Mouse (Mus musculus) stomach, embryonic 14.5 days (tissue): ENCODE measurements around the gene Lbhd2. TPM values are rescaled to one million over a fixed set of nuclear protein-coding genes. Genes with fewer than 3 reads are reported as not detected.

Experiments used
- ATAC-seq: fragments of 200-750 bp; cut with Nextera tagmentation; 2 replicates; pipeline ENCODE4 v1.8.0; 2017; ENCODE audit warnings: low read depth, moderate TSS enrichment; ENCODE audit not compliant: insufficient number of reproducible peaks, insufficient read depth, low FRiP score
- H3K27ac ChIP-seq: fragments of 300-500 bp; sonication (generic); 2 replicates; pipeline ENCODE4 v1.5.1; 2014; ENCODE audit warnings: mild to moderate bottlenecking, low read length, moderate library complexity, mixed read lengths
- H3K27me3 ChIP-seq: fragments of 300-500 bp; sonication (generic); 2 replicates; pipeline ENCODE4 v1.6.1; 2014; ENCODE audit warnings: low read length, control low read depth, mixed read lengths; ENCODE audit not compliant: control insufficient read depth, insufficient read depth
- H3K36me3 ChIP-seq: fragments of 300-500 bp; sonication (generic); 2 replicates; pipeline ENCODE4 v1.6.1; 2014; ENCODE audit warnings: mild to moderate bottlenecking, control low read depth, low read length, moderate library complexity, mixed read lengths; ENCODE audit not compliant: control insufficient read depth, insufficient read depth
- H3K4me1 ChIP-seq: fragments of 300-500 bp; sonication (generic); 2 replicates; pipeline ENCODE4 v1.6.1; 2014; ENCODE audit warnings: low read length, control low read depth, mixed read lengths; ENCODE audit not compliant: control insufficient read depth, insufficient read depth
- H3K4me2 ChIP-seq: fragments of 300-500 bp; sonication (generic); replicated peaks from 2 replicates; pipeline ENCODE4 v1.6.1; 2014; ENCODE audit warnings: low read depth, low read length, control low read depth
- H3K4me3 ChIP-seq: fragments of 300-500 bp; sonication (generic); 2 replicates; pipeline ENCODE4 v1.5.1; 2014; ENCODE audit warnings: low read depth, low read length, control low read depth
- H3K9ac ChIP-seq: fragments of 300-500 bp; sonication (generic); replicated peaks from 2 replicates; pipeline ENCODE4 v1.6.1; 2014; ENCODE audit warnings: low read depth, mild to moderate bottlenecking, control low read depth, low read length, moderate library complexity, mixed read lengths
- H3K9me3 ChIP-seq: fragments of 300-500 bp; sonication (generic); 2 replicates; pipeline ENCODE4 v1.6.1; 2016; ENCODE audit warnings: low read depth, low read length, control low read depth; ENCODE audit not compliant: control insufficient read depth
- WGBS: fragments of 180-500 bp; shearing (Covaris S2); extraction: QIAGEN DNeasy Blood & Tissue Kit; methylation state at CpG from one replicate; pipeline ENCODE4 v1.1.7; 2014; 5-methylcytosine and 5-hydroxymethylcytosine counted together
- polyA plus RNA-seq: library from polyadenylated mRNA; unstranded; fragments of >200 nt; fragmentation: Nextera tagmentation; extraction: Ambion mirVana; gene quantifications from 2 replicates; pipeline ENCODE4 v1.2.1, GENCODE M21; 2014

The Lbhd2 gene
- polyA plus RNA-seq, 1 experiment from 2014 or later: 0.93 TPM

GRCm38 (mm10) chr12:111445161-111445889 lies 38.7 kb downstream of the Lbhd2 start:
- H3K27ac ChIP-seq: no peak overlapping the region
- ATAC-seq: no peak
- H3K4me1 ChIP-seq: peaks cover 28% of the 10 kb centered on the region; the same call in 1 of the 2 replicates
- peaks cover 78% of the 10 kb centered on the region for H3K27me3 ChIP-seq
- no peaks in the 10 kb centered on the region for H3K36me3 ChIP-seq
- H3K4me3 ChIP-seq: peak overlapping the region; percentile 20
- WGBS: 8% methylated on average over 51 of the region's 52 CpGs
- no peaks in the 10 kb centered on the region for H3K9me3 ChIP-seq
- no peak overlapping the region for H3K9ac ChIP-seq
- peak overlapping the region; percentile 38 for H3K4me2 ChIP-seq

GRCm38 (mm10) chr12:111445890-111446613 lies 39.4 kb downstream of the Lbhd2 start:
- H3K4me3 ChIP-seq: peak overlapping the region; percentile 20
- H3K4me2 ChIP-seq: peak overlapping the region; percentile 38
- no peaks in the 10 kb centered on the region for H3K36me3 ChIP-seq
- H3K9ac ChIP-seq: no peak overlapping the region
- H3K4me1 ChIP-seq: peaks cover 28% of the 10 kb centered on the region; the same call in 1 of the 2 replicates
- no peak overlapping the region for H3K27ac ChIP-seq
- ATAC-seq: no peak
- H3K9me3 ChIP-seq: no peaks in the 10 kb centered on the region
- 13% methylated on average over 27 of the region's 27 CpGs for WGBS
- peaks cover 75% of the 10 kb centered on the region for H3K27me3 ChIP-seq

GRCm38 (mm10) chr12:111446745-111447144 lies 40.1 kb downstream of the Lbhd2 start:
- no peak for ATAC-seq
- Histone ChIP-seq H3K27ac (no peak overlapping the region), H3K4me3 (no peak overlapping the region), H3K36me3 (no peaks in the 10 kb centered on the region), H3K4me1 (peaks cover 28% of the 10 kb centered on the region; the same call in 1 of the 2 replicates), H3K9me3 (no peaks in the 10 kb centered on the region), H3K9ac (no peak overlapping the region), H3K27me3 (peaks cover 74% of the 10 kb centered on the region), H3K4me2 (no peak overlapping the region)
- WGBS: 47% methylated on average over 5 of the region's 5 CpGs

- peaks cover 28% of the 10 kb centered on the region; the same call in 1 of the 2 replicates for H3K4me1 ChIP-seq
- peaks cover 70% of the 10 kb centered on the region for H3K27me3 ChIP-seq
- H3K4me3 ChIP-seq: no peak overlapping the region
Observed at GRCm38 (mm10) chr12:111447350-111447749, 40.7 kb downstream of the Lbhd2 start.

GRCm38 (mm10) chr12:111447898-111448760 lies 41.5 kb downstream of the Lbhd2 start:
- Histone ChIP-seq H3K4me1 (peaks cover 25% of the 10 kb centered on the region; the same call in 1 of the 2 replicates), H3K4me2 (no peak overlapping the region), H3K9ac (no peak overlapping the region), H3K27ac (no peak overlapping the region), H3K9me3 (no peaks in the 10 kb centered on the region), H3K36me3 (no peaks in the 10 kb centered on the region), H3K4me3 (no peak overlapping the region), H3K27me3 (peaks cover 62% of the 10 kb centered on the region)
- ATAC-seq: no peak
- 33% methylated on average over 22 of the region's 22 CpGs for WGBS

More at GRCm38 (mm10) chr12:111447350-111447749, 40.7 kb downstream of the Lbhd2 start:
- H3K36me3 ChIP-seq: no peaks in the 10 kb centered on the region
- H3K27ac ChIP-seq: no peak overlapping the region
- H3K9ac ChIP-seq: no peak overlapping the region
- no peak overlapping the region for H3K4me2 ChIP-seq
- H3K9me3 ChIP-seq: no peaks in the 10 kb centered on the region
- 30% methylated on average over 9 of the region's 9 CpGs for WGBS
- ATAC-seq: no peak

- Histone ChIP-seq H3K4me2 (no peak overlapping the region), H3K9ac (no peak overlapping the region)
- 17% methylated on average over 14 of the region's 14 CpGs for WGBS
Observed at GRCm38 (mm10) chr12:111448931-111449705, 42.5 kb downstream of the Lbhd2 start.

GRCm38 (mm10) chr12:111450359-111450758 lies 43.8 kb downstream of the Lbhd2 start:
- H3K36me3 ChIP-seq: no peaks in the 10 kb centered on the region
- H3K27ac ChIP-seq: no peak overlapping the region
- H3K9me3 ChIP-seq: no peaks in the 10 kb centered on the region
- no peak overlapping the region for H3K4me2 ChIP-seq
- no peak overlapping the region for H3K4me3 ChIP-seq
- H3K9ac ChIP-seq: no peak overlapping the region
- WGBS: 38% methylated on average over 6 of the region's 6 CpGs
- ATAC-seq: no peak
- peaks cover 37% of the 10 kb centered on the region for H3K4me1 ChIP-seq
- H3K27me3 ChIP-seq: peaks cover 40% of the 10 kb centered on the region

More at GRCm38 (mm10) chr12:111448931-111449705, 42.5 kb downstream of the Lbhd2 start:
- Histone ChIP-seq H3K27ac (no peak overlapping the region), H3K4me3 (no peak overlapping the region), H3K36me3 (no peaks in the 10 kb centered on the region), H3K27me3 (peaks cover 52% of the 10 kb centered on the region), H3K9me3 (no peaks in the 10 kb centered on the region), H3K4me1 (peaks cover 27% of the 10 kb centered on the region; the same call in 1 of the 2 replicates)
- ATAC-seq: no peak
